Mouse (Mus musculus) olfactory bulb, adult 2 months (tissue): ENCODE data around the gene Adcy9.

Experiments
- CTCF ChIP-seq: fragments of 200-500 bp; IDR thresholded peaks from 2 replicates; pipeline ENCODE4 v1.5.1; 2012; ENCODE audit warnings: low read depth, mild to moderate bottlenecking, low read length, moderate library complexity; ENCODE audit not compliant: insufficient read depth
- POLR2A ChIP-seq: fragments of 200-500 bp; IDR thresholded peaks from 2 replicates; pipeline ENCODE4 v1.6.1; 2012; ENCODE audit warnings: mild to moderate bottlenecking, low read depth, low read length, moderate library complexity; ENCODE audit not compliant: insufficient read depth

- TF ChIP-seq POLR2A (no peak), CTCF (no peak)
Observed at GRCm38 (mm10) chr16:4263486-4263885, 156.8 kb downstream of the Adcy9 start.
